Mouse (Mus musculus): Measurements from ENCODE around the gene Mrpl10. TPM values are rescaled to one million over a fixed set of nuclear protein-coding genes. Genes with fewer than 3 reads are reported as not detected.
A peak's percentile ranks its signal among the peaks of the same experiment; 100 is the strongest.

Mrpl10 gene
- polyA plus RNA-seq (2014; fragmentation: Nextera tagmentation; extraction: Ambion mirVana): 84.5 and 85.5 TPM in 2 replicates

DNA sequence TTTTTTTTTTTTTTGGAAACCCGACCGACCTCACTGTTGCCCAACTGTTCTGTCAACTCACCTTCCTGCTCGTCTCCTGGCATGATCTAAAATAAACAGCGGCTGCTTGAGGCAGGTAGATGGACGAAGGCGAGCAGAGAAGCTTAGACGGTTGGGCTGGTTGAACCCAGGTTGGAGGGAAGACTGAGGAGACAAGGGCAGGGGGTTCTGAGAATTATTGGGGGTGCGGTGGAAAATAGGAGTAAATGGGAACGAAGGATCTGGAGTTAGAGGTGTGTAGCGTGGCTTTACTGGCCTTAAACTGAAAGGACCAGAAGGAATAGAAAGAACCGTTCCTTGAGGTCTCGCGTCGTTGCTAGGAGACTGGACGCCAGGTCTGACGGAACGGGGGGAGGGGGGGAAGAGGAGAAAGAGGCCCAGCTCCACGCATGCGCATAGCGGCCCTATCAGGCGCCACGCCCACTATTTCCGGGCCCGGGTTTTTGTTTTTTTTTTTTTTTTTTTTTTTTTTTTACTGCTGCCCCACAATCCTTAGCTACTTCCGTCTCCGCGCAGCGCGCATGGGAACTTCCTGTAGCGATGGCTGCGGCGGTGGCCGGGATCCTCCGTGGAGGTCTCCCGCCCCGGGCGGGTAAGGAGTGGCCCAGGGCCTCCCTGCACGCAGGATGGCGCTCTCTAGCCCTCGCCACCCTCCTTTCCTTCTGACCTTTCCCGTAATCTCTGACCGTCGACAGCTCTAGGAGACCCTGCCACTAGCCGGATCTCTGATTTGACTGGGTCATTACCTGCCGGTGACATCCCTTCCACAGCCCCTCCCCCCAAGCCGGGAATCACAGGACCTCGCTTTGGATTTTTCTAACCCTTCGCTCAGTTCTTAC lies at the start of gene Mrpl10, which contains the start of gene Lrrc46:
TSS of gene Mrpl10 (plus strand) at position 539 of the 878 bp plus-strand sequence.
TSS of gene Lrrc46 (minus strand) at position 386 of the 878 bp plus-strand sequence.
- peak within 1 kb of the TSS; percentile 80 for H3K4me3 ChIP-seq (ENCODE audit: low read depth, low read length)
- H3K9me3 ChIP-seq (ENCODE audit: low read depth, low read length): no peaks in the 10 kb centered on the region
- ATAC-seq (ENCODE audit: insufficient read depth) (peak; percentile 88), DNase-seq (peak; percentile 98)
- H3K4me1 ChIP-seq (ENCODE audit: insufficient read depth): no peaks in the 10 kb centered on the region
- no peaks in the 10 kb centered on the region for H3K27me3 ChIP-seq (ENCODE audit: insufficient read depth, low read length)
- H3K4me2 ChIP-seq: peak within 1 kb of the TSS; percentile 63
- H3K9ac ChIP-seq: peak within 1 kb of the TSS; percentile 82
- TF ChIP-seq CTCF (IDR thresholded peaks at IDR 0.05; ENCODE audit: low read depth): no peak
- WGBS: under 1% methylated on average over 48 of the region's 48 CpGs
- peak within 1 kb of the TSS; percentile 58; the same call in 1 of the 2 replicates for H3K27ac ChIP-seq (ENCODE audit: low read depth)
- H3K36me3 ChIP-seq (ENCODE audit: insufficient read depth): 0 out of 2 replicates have a peak, but pooled peaks cover 7% of the 10 kb centered on the region

DNA sequence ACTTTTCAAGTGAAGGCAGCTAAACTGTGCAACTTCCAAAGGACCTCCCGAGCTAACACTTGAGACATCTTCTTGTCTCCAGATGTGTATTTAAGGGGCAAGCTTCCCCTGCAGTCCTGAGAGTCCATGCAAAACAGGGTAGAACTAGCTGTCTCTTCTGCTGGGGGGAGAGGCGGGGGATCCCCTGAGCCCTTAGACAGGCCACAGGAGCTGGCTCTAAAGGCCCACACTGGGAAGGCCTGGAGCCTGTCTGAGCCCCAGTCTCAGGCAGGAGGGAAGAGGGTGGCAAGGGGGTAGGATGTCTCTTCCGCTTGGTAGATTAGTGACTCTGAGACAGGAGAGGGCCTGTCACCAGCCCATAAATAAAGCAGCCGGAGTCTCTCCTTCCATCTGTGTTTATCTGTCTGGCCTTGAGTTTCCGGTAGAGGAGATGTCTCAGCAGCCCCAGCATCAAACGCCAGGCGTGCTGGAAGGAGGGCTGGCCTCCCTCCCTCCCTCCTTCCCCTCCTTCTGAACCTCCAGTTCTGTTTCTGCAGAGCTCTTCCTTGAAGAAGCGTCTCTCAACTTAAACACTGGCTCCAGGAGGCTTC lies 48.5 kb upstream of the Mrpl10 start:
- TF ChIP-seq CTCF (IDR thresholded peaks at IDR 0.05; ENCODE audit: low read depth): no peak
- H3K4me2 ChIP-seq: no peak overlapping the region
- no peaks in the 10 kb centered on the region for H3K36me3 ChIP-seq (ENCODE audit: insufficient read depth)
- H3K27ac ChIP-seq (ENCODE audit: low read depth): peak overlapping the region; percentile 89
- H3K27me3 ChIP-seq (ENCODE audit: insufficient read depth, low read length): peaks cover 5% of the 10 kb centered on the region; the same call in 1 of the 2 replicates
- DNase-seq: peak; percentile 84
- peak; percentile 81 for ATAC-seq (ENCODE audit: insufficient read depth)
- no peak overlapping the region for H3K9ac ChIP-seq
- WGBS: 14% methylated on average over 8 of the region's 8 CpGs
- H3K4me3 ChIP-seq (ENCODE audit: low read depth, low read length): no peak overlapping the region
- H3K9me3 ChIP-seq (ENCODE audit: low read depth, low read length): no peaks in the 10 kb centered on the region
- peaks cover 22% of the 10 kb centered on the region; the same call in 1 of the 2 replicates for H3K4me1 ChIP-seq (ENCODE audit: insufficient read depth)

DNA sequence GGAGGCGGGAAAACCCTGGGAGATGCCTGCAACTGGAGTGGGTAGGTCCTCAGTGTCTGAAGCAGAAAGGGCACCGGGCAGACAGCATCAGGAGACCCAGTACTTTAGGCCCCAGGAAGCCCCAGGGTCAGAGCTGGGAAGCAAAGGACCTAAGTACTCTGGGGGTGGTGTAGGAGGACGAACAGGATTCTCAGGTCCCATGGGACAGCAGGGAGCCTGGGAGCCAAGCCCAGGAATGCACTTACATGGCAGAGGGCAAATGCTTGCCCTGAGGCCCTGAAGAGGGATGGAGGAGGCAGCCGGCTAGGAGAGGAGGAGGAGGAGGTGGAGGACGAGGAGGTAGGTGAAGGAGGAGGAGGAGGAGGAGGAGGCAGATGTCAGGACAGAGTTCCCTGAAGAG lies 46.3 kb upstream of the Mrpl10 start:
- Histone ChIP-seq H3K36me3 (ENCODE audit: insufficient read depth) (no peaks in the 10 kb centered on the region), H3K27ac (ENCODE audit: low read depth) (no peak overlapping the region), H3K4me1 (ENCODE audit: insufficient read depth) (peaks cover 17% of the 10 kb centered on the region; the same call in 1 of the 2 replicates), H3K27me3 (ENCODE audit: insufficient read depth, low read length) (peaks cover 5% of the 10 kb centered on the region; the same call in 1 of the 2 replicates), H3K4me3 (ENCODE audit: low read depth, low read length) (no peak overlapping the region), H3K9ac (no peak overlapping the region), H3K4me2 (no peak overlapping the region), H3K9me3 (ENCODE audit: low read depth, low read length) (no peaks in the 10 kb centered on the region)
- TF ChIP-seq CTCF (IDR thresholded peaks at IDR 0.05; ENCODE audit: low read depth): no peak
- WGBS: 22% methylated on average over 5 of the region's 5 CpGs
- DNase-seq (no peak), ATAC-seq (ENCODE audit: insufficient read depth) (no peak)

GRCm38 (mm10) chr11:96995836-96996772 lies 45.3 kb upstream of the Mrpl10 start:
- H3K9ac ChIP-seq: no peak overlapping the region
- H3K4me1 ChIP-seq (ENCODE audit: insufficient read depth): peaks cover 17% of the 10 kb centered on the region; the same call in 1 of the 2 replicates
- TF ChIP-seq CTCF (IDR thresholded peaks at IDR 0.05; ENCODE audit: low read depth): no peak
- H3K27ac ChIP-seq (ENCODE audit: low read depth): no peak overlapping the region
- H3K9me3 ChIP-seq (ENCODE audit: low read depth, low read length): no peaks in the 10 kb centered on the region
- no peak for DNase-seq
- no peak overlapping the region for H3K4me2 ChIP-seq
- H3K4me3 ChIP-seq (ENCODE audit: low read depth, low read length): no peak overlapping the region
- ATAC-seq (ENCODE audit: insufficient read depth): no peak
- H3K36me3 ChIP-seq (ENCODE audit: insufficient read depth): no peaks in the 10 kb centered on the region
- WGBS: 70% methylated on average over 15 of the region's 15 CpGs
- H3K27me3 ChIP-seq (ENCODE audit: insufficient read depth, low read length): peaks cover 5% of the 10 kb centered on the region; the same call in 1 of the 2 replicates

GRCm38 (mm10) chr11:96996773-96997379 lies 44.5 kb upstream of the Mrpl10 start:
- Histone ChIP-seq H3K4me1 (ENCODE audit: insufficient read depth) (peaks cover 14% of the 10 kb centered on the region; the same call in 1 of the 2 replicates), H3K4me3 (ENCODE audit: low read depth, low read length) (peak overlapping the region; percentile 21), H3K9ac (peak overlapping the region; percentile 45), H3K27me3 (ENCODE audit: insufficient read depth, low read length) (peaks cover 5% of the 10 kb centered on the region; the same call in 1 of the 2 replicates), H3K27ac (ENCODE audit: low read depth) (no peak overlapping the region), H3K4me2 (peak overlapping the region; percentile 59), H3K36me3 (ENCODE audit: insufficient read depth) (no peaks in the 10 kb centered on the region), H3K9me3 (ENCODE audit: low read depth, low read length) (no peaks in the 10 kb centered on the region)
- no peak for ATAC-seq (ENCODE audit: insufficient read depth)
- no peak for DNase-seq
- 28% methylated on average over 17 of the region's 17 CpGs for WGBS
- TF ChIP-seq CTCF (IDR thresholded peaks at IDR 0.05; ENCODE audit: low read depth): no peak

DNA sequence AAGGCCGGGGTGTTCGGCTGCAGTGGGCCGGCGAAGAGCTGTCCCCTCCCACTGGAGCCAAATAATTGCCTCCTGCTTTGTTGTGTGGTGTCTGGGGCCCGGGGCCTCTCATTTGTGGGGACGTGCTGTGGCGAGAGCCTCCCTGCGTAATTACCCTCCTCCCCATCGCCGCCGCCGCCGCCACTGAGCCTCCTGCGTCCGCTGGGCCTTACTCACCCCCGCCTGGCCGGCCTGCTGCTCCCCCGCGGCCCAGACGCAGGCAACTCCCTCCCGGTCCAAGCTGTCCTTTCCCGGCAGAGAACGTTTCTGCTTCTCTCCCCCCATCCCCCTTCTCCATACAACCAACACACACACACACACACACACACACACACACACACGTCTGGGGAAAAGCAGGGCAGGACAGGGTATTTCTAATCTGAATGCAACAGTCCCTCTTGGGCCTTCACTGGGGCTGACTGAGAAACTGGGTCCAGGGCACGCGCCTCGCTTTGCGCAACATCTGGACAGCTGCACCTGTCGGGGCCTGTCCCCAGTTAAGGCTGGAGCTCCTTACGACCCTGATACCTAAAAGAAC lies 43.9 kb upstream of the Mrpl10 start:
- H3K4me2 ChIP-seq: peak overlapping the region; percentile 59
- H3K27me3 ChIP-seq (ENCODE audit: insufficient read depth, low read length): peaks cover 5% of the 10 kb centered on the region; the same call in 1 of the 2 replicates
- H3K36me3 ChIP-seq (ENCODE audit: insufficient read depth): no peaks in the 10 kb centered on the region
- H3K9ac ChIP-seq: peak overlapping the region; percentile 45
- DNase-seq (peak; percentile 37), ATAC-seq (ENCODE audit: insufficient read depth) (no peak)
- WGBS: 11% methylated on average over 30 of the region's 30 CpGs
- H3K9me3 ChIP-seq (ENCODE audit: low read depth, low read length): no peaks in the 10 kb centered on the region
- peaks cover 14% of the 10 kb centered on the region; the same call in 1 of the 2 replicates for H3K4me1 ChIP-seq (ENCODE audit: insufficient read depth)
- TF ChIP-seq CTCF (IDR thresholded peaks at IDR 0.05; ENCODE audit: low read depth): no peak
- no peak overlapping the region for H3K27ac ChIP-seq (ENCODE audit: low read depth)
- H3K4me3 ChIP-seq (ENCODE audit: low read depth, low read length): peak overlapping the region; percentile 21

All from lung, embryonic 14.5 days (tissue).